Mouse (Mus musculus): Measurements from ENCODE around the gene Gm42421. TPM values are rescaled to one million over a fixed set of nuclear protein-coding genes. Genes with fewer than 3 reads are reported as not detected.
A peak's percentile ranks its signal among the peaks of the same experiment; 100 is the strongest.

Gm42421 gene
- polyA plus RNA-seq (2015; fragmentation: Nextera tagmentation; extraction: Ambion mirVana): 0.65 and 0.72 TPM in 2 replicates

DNA sequence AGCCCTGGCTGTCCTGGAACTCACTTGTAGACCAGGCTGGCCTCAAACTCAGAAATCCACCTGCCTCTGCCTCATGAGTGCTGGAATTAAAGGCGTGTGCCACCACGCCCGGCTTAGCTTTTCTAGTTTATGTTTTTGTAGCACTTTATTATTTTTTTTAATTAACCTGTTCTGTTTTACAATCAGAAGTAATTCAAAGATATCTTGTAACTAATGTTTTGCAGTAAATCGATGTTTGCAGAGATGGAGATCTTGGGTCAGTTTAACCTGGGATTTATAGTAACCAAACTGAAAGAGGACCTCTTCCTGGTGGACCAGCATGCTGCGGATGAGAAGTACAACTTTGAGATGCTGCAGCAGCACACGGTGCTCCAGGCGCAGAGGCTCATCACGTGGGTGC is at the start of gene Gm42421:
Gm42421 (plus strand) TSS at position 301 of the 400 bp plus-strand sequence.
- no peak within 1 kb of the TSS for H3K27ac ChIP-seq
- no peaks in the 10 kb centered on the region for H3K9me3 ChIP-seq
- no peak within 1 kb of the TSS for H3K4me3 ChIP-seq
- peaks cover 69% of the 10 kb centered on the region for H3K36me3 ChIP-seq
- no peak for ATAC-seq (ENCODE audit: borderline replicate concordance, extremely low read depth, low FRiP score, low TSS enrichment)
- H3K4me2 ChIP-seq: no peak within 1 kb of the TSS
- 90% methylated on average over 8 of the region's 8 CpGs for WGBS
- H3K4me1 ChIP-seq: 0 out of 2 replicates have a peak, but pooled peaks cover 3% of the 10 kb centered on the region
- no peak within 1 kb of the TSS for H3K9ac ChIP-seq
- H3K27me3 ChIP-seq: no peaks in the 10 kb centered on the region

DNA sequence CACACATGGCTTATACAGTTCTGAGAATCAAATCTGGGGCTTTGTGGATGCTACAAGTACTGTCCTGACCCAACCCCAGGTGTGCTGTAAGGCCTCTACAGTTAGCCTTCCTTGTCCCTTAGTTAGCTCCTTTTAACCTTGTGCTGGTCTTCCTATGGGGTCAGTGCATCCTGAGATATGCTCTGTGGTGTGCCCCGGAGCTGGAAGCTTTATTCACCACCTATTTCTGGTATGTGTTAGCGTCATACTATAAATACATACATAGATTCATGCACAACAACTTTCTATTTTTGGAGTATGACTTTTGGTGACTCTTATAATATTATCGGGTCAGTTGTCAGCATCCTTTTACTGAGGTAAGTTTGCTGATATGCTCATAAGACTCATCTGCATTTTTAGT is 42.7 kb upstream of the Gm42421 start:
- WGBS: 97% methylated on average over 3 of the region's 3 CpGs
- H3K27ac ChIP-seq: no peak overlapping the region
- no peak overlapping the region for H3K9ac ChIP-seq
- H3K36me3 ChIP-seq: peaks cover 81% of the 10 kb centered on the region
- H3K4me1 ChIP-seq: no peaks in the 10 kb centered on the region
- H3K4me2 ChIP-seq: no peak overlapping the region
- no peak overlapping the region for H3K4me3 ChIP-seq
- no peaks in the 10 kb centered on the region for H3K27me3 ChIP-seq
- ATAC-seq (ENCODE audit: borderline replicate concordance, extremely low read depth, low FRiP score, low TSS enrichment): no peak
- no peaks in the 10 kb centered on the region for H3K9me3 ChIP-seq

DNA sequence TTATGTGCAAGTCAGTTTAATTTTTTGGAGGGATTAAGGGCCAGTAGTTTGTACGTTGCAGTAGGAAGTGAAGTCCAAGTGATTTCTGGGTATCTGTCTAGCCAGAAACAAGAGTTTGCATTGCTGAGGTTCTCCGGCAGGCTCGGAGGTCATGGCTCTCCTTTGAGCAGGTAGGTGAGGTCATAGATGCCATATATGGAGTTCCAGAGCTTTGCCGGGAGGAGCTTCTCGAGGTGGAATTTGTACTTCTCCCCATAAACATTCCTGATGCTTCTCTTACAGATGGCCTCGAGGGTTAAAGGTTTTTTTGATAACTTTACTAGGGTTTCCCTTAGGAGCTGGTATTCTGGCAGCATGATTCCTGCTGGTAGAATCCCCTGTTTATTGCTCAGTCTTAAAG is 37.2 kb upstream of the Gm42421 start:
- no peak overlapping the region for H3K4me2 ChIP-seq
- no peak overlapping the region for H3K4me3 ChIP-seq
- WGBS: 64% methylated on average over 6 of the region's 6 CpGs
- H3K9ac ChIP-seq: no peak overlapping the region
- no peak for ATAC-seq (ENCODE audit: borderline replicate concordance, extremely low read depth, low FRiP score, low TSS enrichment)
- no peaks in the 10 kb centered on the region for H3K9me3 ChIP-seq
- H3K27me3 ChIP-seq: no peaks in the 10 kb centered on the region
- H3K36me3 ChIP-seq: peaks cover 53% of the 10 kb centered on the region
- H3K27ac ChIP-seq: no peak overlapping the region
- no peaks in the 10 kb centered on the region for H3K4me1 ChIP-seq

DNA sequence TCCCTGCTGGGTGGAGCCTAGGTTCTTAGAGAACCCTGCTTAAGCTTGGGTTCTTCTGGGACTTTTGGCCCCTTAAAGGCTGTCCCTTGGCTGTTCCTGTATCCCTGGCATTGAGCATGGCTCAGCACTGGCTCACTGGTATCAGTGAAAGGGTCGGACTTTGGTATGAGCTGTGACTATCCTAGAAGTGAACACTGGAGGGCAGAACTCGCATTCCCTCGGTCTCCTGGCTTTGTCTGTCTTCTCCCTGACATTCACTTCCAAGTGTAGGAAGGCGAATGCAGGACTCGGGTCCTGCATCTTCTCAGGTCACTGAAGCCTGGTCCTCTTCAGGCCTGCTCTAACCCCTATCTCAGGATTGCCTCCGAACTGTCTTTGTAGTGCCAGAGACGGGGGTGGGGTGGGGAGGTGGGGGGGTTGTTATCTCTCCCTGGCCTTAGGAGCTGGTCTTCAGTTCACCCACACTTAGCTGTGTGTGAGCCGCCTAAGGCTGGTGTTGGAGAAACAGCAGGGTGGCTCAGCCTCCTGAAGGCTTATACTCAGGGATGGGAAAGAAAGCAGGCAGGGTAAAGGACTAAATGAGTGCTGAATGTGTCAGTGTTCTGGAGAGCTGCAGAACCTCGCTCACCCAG is 35.6 kb upstream of the Gm42421 start:
- H3K36me3 ChIP-seq: peaks cover 39% of the 10 kb centered on the region
- no peak overlapping the region for H3K4me2 ChIP-seq
- WGBS: 70% methylated on average over 9 of the region's 9 CpGs
- H3K27me3 ChIP-seq: no peaks in the 10 kb centered on the region
- no peak for ATAC-seq (ENCODE audit: borderline replicate concordance, extremely low read depth, low FRiP score, low TSS enrichment)
- H3K4me3 ChIP-seq: no peak overlapping the region
- no peak overlapping the region for H3K9ac ChIP-seq
- no peaks in the 10 kb centered on the region for H3K4me1 ChIP-seq
- no peak overlapping the region for H3K27ac ChIP-seq
- no peaks in the 10 kb centered on the region for H3K9me3 ChIP-seq

DNA sequence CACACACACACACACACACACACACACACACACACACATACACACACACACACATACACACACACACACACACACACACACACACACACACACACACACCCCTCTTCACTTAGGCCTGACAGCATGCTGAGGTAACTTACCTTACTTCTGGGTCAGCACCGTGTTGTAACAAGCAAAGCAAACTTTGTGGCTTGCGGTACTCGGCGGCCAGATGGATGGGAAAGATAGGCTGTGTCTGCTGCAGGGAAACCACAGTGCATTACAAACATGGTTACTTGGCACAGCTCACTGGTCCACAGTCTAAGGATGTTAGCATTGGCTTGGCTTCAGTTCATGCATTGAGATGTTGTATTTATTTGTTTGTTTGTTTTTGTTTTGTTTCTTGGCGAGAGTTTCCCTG is 34.6 kb upstream of the Gm42421 start:
- no peak overlapping the region for H3K9ac ChIP-seq
- H3K4me2 ChIP-seq: no peak overlapping the region
- WGBS: 64% methylated on average over 5 of the region's 5 CpGs
- H3K4me3 ChIP-seq: no peak overlapping the region
- no peaks in the 10 kb centered on the region for H3K4me1 ChIP-seq
- no peak for ATAC-seq (ENCODE audit: borderline replicate concordance, extremely low read depth, low FRiP score, low TSS enrichment)
- peaks cover 43% of the 10 kb centered on the region for H3K36me3 ChIP-seq
- H3K27ac ChIP-seq: no peak overlapping the region
- H3K27me3 ChIP-seq: no peaks in the 10 kb centered on the region
- no peaks in the 10 kb centered on the region for H3K9me3 ChIP-seq

DNA sequence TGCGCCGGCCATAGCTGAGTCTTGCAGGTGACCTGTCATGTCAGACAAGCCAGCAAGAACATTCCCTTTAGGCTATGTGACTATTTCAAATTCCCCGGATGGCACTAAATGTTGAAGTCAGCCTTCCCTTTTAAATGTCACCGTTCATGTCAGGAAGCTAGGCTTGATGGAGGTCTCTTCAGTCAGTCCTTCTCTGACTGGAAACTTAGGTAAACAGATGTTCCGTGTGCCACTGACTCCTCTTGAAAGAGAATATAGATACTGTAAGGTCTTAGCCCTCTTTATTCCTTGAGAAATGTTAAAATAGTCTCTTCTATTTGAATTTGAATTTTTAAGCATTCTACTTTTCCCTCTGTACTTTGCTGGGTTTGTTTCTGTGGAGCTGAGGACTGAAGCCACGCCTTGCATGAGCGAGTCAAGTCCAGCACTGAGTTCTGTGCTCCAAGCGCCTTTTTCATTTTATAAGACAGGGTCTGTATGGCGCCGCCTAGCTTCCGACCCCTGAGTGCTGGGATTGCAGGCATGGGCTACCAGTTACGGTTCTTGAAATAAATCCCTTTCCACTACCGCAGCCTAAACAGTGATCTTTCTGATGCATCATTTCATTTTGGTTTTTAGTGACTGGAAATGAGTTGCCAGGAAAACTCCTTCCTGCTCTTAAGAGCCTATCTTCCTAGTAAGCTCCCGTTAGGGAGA is 30.2 kb upstream of the Gm42421 start, which contains the start of gene Ankrd61:
Ankrd61 (minus strand) TSS at position 51 of the 696 bp plus-strand sequence.
- Histone ChIP-seq H3K4me3 (no peak within 1 kb of the TSS), H3K9me3 (no peaks in the 10 kb centered on the region), H3K4me2 (no peak within 1 kb of the TSS), H3K27ac (no peak within 1 kb of the TSS), H3K4me1 (no peaks in the 10 kb centered on the region), H3K27me3 (no peaks in the 10 kb centered on the region), H3K9ac (no peak within 1 kb of the TSS), H3K36me3 (peaks cover 42% of the 10 kb centered on the region)
- no peak for ATAC-seq (ENCODE audit: borderline replicate concordance, extremely low read depth, low FRiP score, low TSS enrichment)
- WGBS: 78% methylated on average over 14 of the region's 14 CpGs

DNA sequence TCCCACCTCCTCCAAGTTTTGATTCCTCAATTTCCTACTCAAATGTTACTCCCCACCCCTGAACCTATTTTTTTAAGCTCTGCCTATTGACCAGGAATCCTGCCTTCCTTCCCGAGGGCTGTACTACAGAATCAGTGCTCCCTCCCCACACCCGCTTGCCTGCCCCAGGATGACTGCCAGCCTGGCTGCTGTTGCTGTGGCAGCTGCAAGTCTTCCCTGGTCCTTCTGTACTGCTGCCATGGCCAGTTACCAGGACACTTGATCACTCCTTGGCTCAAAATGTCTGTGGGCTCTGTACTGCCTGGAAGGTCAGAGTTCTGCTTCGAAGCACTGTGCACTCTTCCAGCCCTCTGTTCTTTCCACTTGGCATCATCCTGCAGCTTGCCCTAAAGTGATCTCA is 25.9 kb upstream of the Gm42421 start:
- WGBS: 76% methylated on average over 3 of the region's 3 CpGs
- Histone ChIP-seq H3K4me1 (no peaks in the 10 kb centered on the region), H3K4me3 (no peak overlapping the region), H3K27me3 (no peaks in the 10 kb centered on the region), H3K9ac (no peak overlapping the region), H3K36me3 (peaks cover 66% of the 10 kb centered on the region), H3K27ac (no peak overlapping the region), H3K9me3 (no peaks in the 10 kb centered on the region), H3K4me2 (no peak overlapping the region)
- ATAC-seq (ENCODE audit: borderline replicate concordance, extremely low read depth, low FRiP score, low TSS enrichment): no peak

DNA sequence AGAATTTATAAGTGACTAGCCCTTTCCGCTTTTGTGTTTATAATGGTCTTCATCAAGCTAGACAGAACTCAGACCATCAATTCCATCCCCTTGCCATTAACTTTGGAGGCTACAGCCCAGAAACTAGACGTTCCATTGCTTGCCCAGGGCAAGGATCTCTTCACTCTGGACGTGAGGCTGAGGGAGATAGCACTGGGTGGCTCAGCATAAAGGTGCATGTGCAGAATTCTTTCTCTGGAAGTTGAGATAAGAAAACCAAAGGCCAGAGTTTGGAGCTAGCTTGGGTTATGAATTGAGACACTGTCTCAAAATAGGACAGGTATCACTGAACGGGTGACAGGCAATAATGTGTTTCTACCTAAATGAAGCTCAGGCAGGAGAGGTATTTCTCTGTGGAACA is 24.2 kb upstream of the Gm42421 start:
- Histone ChIP-seq H3K4me3 (no peak overlapping the region), H3K4me1 (peaks cover 15% of the 10 kb centered on the region), H3K27ac (no peak overlapping the region), H3K4me2 (no peak overlapping the region), H3K9me3 (no peaks in the 10 kb centered on the region), H3K27me3 (no peaks in the 10 kb centered on the region), H3K36me3 (peaks cover 56% of the 10 kb centered on the region), H3K9ac (no peak overlapping the region)
- 79% methylated on average over 4 of the region's 4 CpGs for WGBS
- no peak for ATAC-seq (ENCODE audit: borderline replicate concordance, extremely low read depth, low FRiP score, low TSS enrichment)

DNA sequence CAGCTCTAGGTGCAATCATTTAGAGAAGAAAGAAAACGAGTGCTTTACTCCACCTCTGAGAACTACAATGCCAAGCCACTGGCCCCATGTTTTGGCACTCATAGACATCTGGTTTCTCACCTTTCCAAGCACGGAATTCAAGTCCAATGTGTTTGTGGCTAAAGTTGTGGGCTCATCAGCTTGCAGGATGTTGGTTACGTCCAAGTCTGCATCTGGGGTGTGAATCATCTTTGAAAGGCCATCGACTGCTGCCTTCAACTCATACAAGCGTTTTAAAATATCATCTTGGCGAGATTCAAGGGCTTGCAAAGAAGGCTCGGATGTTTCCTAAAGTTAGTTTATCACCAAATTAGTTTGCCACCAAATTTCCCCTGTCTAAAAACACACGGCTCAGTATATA is 21.5 kb upstream of the Gm42421 start:
- Histone ChIP-seq H3K9ac (no peak overlapping the region), H3K9me3 (no peaks in the 10 kb centered on the region), H3K4me1 (peaks cover 24% of the 10 kb centered on the region), H3K36me3 (peaks cover 37% of the 10 kb centered on the region), H3K4me2 (no peak overlapping the region), H3K27me3 (no peaks in the 10 kb centered on the region), H3K27ac (no peak overlapping the region), H3K4me3 (no peak overlapping the region)
- WGBS: 80% methylated on average over 8 of the region's 8 CpGs
- no peak for ATAC-seq (ENCODE audit: borderline replicate concordance, extremely low read depth, low FRiP score, low TSS enrichment)

DNA sequence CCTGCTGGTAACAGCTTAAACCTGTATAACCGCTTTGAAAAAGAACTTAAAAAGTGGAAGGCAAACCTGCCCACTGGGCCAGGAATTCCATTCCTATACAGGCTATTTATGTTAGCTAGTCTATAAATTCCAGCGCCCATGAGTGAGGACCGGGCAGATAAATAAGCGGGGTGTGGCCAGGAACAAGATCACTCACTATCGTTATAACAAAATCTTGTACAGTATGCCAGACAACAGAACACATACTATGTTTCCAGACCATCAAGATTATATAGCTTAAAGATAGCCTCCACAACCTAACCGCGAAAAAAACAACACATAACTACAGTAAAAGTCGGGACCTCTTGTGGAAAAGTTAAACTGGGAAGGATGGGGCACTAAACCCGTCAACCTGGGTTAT is 19.0 kb upstream of the Gm42421 start:
- no peaks in the 10 kb centered on the region for H3K9me3 ChIP-seq
- H3K27me3 ChIP-seq: no peaks in the 10 kb centered on the region
- peak overlapping the region; percentile 64 for H3K9ac ChIP-seq
- no peak for ATAC-seq (ENCODE audit: borderline replicate concordance, extremely low read depth, low FRiP score, low TSS enrichment)
- H3K27ac ChIP-seq: peak overlapping the region; percentile 85
- peaks cover 24% of the 10 kb centered on the region for H3K4me1 ChIP-seq
- 2% methylated on average over 9 of the region's 9 CpGs for WGBS
- peaks cover 13% of the 10 kb centered on the region; the same call in 1 of the 2 replicates for H3K36me3 ChIP-seq
- peak overlapping the region; percentile 81 for H3K4me2 ChIP-seq
- peak overlapping the region; percentile 72 for H3K4me3 ChIP-seq

DNA sequence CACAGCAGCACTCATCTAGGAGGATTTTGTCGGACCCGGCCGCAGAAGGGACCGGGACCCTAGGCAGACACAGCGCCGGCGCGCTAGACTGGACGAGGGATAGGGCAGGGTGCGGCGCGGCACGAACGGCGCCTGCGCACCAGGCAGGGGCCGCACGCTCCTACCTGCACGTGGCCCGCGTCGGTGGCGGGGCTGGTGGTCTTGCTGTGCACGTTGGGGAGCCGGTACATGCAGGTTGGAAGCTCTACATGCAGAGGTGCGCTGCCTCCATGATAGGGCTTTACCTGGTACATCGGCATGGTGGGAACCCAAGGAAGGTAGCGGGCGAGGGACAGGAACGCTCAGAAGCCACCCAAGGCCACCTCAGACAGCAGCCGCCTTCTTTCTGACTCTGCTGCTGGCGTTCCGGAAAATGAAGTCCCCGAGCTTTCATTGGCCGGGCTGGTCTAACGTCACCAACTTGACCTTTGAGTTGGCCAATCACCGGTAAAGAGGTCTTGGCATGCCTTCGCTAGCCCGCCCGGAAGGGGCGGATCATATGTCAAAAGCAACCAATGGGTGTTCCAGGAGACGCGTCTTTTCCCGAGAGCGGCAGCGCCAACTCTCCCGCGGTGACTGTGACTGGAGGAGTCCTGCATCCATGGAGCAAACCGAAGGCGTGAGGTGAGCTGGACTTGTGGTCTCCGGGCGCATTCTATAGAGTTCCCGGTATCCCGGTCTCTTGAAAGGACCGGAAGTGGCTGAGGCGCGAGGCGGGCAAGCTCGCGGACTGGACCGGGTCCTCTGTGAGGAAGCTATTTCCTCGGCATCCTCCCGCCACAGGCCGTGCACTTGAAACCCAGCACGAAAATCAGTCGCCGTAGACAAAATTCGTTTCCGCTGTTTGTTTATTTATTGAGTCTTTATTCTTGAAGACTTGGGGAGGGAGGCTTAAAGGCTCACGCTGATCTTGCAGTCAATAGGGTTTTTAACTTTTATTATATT is 18.3 kb upstream of the Gm42421 start, which contains the start of the genes Aimp2 and Pms2:
Aimp2 (minus strand) TSS at position 431 of the 984 bp plus-strand sequence.
Pms2 (plus strand) TSS at position 548 of the 984 bp plus-strand sequence.
- peaks cover 24% of the 10 kb centered on the region for H3K4me1 ChIP-seq
- under 1% methylated on average over 70 of the region's 70 CpGs for WGBS
- peak; percentile 99 for ATAC-seq (ENCODE audit: borderline replicate concordance, extremely low read depth, low FRiP score, low TSS enrichment)
- H3K27ac ChIP-seq: peak within 1 kb of the TSS; percentile 85
- H3K4me3 ChIP-seq: peak within 1 kb of the TSS; percentile 72
- peaks cover 10% of the 10 kb centered on the region; the same call in 1 of the 2 replicates for H3K36me3 ChIP-seq
- H3K9ac ChIP-seq: peak within 1 kb of the TSS; percentile 64
- H3K4me2 ChIP-seq: peak within 1 kb of the TSS; percentile 81
- no peaks in the 10 kb centered on the region for H3K9me3 ChIP-seq
- no peaks in the 10 kb centered on the region for H3K27me3 ChIP-seq
